Mouse (Mus musculus) hindbrain, embryonic 15.5 days (tissue): ENCODE results near the gene Musk. TPM values are rescaled to one million over a fixed set of nuclear protein-coding genes. Genes with fewer than 3 reads are reported as not detected.

Experiments
- polyA plus RNA-seq: library from polyadenylated mRNA; unstranded; fragments of >200 nt; fragmentation: Nextera tagmentation; extraction: Ambion mirVana; gene quantifications from 2 replicates; pipeline ENCODE4 v1.2.1, GENCODE M21; 2015

Musk gene
- polyA plus RNA-seq, 1 experiment from 2014 or later = 0.05 TPM

Other genes with a start within 250 kb of the Musk start
- gene Svep1, start 79.1 kb upstream of the Musk start, polyA plus RNA-seq = 1.2 and 1.3 TPM in 2 replicates